Mouse (Mus musculus): Measurements from ENCODE around the gene Hhip. TPM values are rescaled to one million over a fixed set of nuclear protein-coding genes. Genes with fewer than 3 reads are reported as not detected.

The Hhip gene
- polyA plus RNA-seq, 1 experiment from 2014 or later = 3.4 TPM

GRCm38 (mm10) chr8:79945501-79946076, 112.2 kb downstream of the Hhip start:
- Histone ChIP-seq H3K4me3 (ENCODE audit: low read length) (no peak overlapping the region), H3K4me1 (ENCODE audit: insufficient read depth, low read length) (no peaks in the 10 kb centered on the region), H3K36me3 (ENCODE audit: insufficient read depth, low read length) (no peaks in the 10 kb centered on the region), H3K27ac (ENCODE audit: low read length) (no peak overlapping the region), H3K9me3 (ENCODE audit: low read length) (peaks cover 3% of the 10 kb centered on the region; the same call in 1 of the 2 replicates), H3K9ac (replicated peaks; ENCODE audit: low read length) (no peak overlapping the region), H3K27me3 (ENCODE audit: insufficient read depth, low read length) (no peaks in the 10 kb centered on the region), H3K4me2 (replicated peaks; ENCODE audit: low read depth, low read length) (no peak overlapping the region)
- WGBS = 65% methylated on average over 9 of the region's 9 CpGs
- ATAC-seq (ENCODE audit: low FRiP score, low TSS enrichment) = no peak

DNA sequence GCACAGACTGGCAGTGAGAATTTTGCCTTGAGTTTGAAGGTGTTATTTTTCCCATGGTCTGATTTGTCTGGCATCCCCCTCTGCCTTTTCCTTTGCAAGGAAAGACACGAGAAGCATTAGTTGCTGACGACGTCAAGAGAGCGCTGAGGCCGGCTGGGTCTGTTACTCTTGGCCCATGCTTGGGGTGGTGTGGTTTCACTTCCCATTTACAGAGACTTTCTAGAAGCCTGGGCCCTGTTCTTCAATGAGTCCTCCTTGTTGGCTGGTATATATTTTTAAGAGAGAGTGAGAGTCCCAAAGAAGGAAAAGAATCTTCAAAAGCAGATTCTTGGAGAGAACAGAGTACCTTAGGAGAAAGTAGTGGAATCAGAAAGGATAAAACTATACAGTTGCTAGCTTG, 116.7 kb downstream of the Hhip start:
- H3K9me3 ChIP-seq (ENCODE audit: low read length) = peaks cover 3% of the 10 kb centered on the region; the same call in 1 of the 2 replicates
- no peaks in the 10 kb centered on the region for H3K27me3 ChIP-seq (ENCODE audit: insufficient read depth, low read length)
- WGBS = 97% methylated on average over 5 of the region's 5 CpGs
- H3K4me3 ChIP-seq (ENCODE audit: low read length) = no peak overlapping the region
- no peak for ATAC-seq (ENCODE audit: low FRiP score, low TSS enrichment)
- H3K36me3 ChIP-seq (ENCODE audit: insufficient read depth, low read length) = no peaks in the 10 kb centered on the region
- no peak overlapping the region for H3K4me2 ChIP-seq (replicated peaks; ENCODE audit: low read depth, low read length)
- H3K27ac ChIP-seq (ENCODE audit: low read length) = no peak overlapping the region
- H3K9ac ChIP-seq (replicated peaks; ENCODE audit: low read length) = no peak overlapping the region
- H3K4me1 ChIP-seq (ENCODE audit: insufficient read depth, low read length) = no peaks in the 10 kb centered on the region

DNA sequence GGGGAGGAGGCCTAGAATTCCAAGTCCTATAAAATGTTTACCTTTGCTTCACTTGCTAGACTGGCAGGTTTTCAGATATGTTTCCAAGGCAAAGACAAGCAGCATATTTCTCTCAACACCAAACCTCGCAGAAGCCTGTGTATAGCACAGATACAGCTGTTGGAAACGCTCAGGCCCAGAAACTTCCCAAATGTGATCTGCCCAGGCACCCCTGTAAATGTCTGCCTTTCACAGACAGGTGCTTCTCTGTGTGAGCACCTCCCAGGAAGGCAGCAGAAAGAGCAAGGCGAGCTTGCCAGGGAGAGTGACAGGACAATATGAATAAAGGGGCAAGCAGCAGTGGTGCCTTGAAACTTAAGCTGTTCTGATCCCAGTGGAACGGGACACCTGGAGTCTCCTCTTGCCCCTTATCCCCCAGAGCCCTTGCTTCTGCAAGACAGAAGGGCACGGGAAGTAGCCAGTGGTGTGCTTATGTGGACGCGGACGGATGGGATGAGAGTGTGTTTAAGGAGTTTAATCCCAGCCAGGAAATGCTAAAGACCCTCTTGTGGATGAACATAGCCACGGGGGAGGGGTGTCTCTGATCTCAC, 120.9 kb downstream of the Hhip start:
- no peak overlapping the region for H3K9ac ChIP-seq (replicated peaks; ENCODE audit: low read length)
- no peak for ATAC-seq (ENCODE audit: low FRiP score, low TSS enrichment)

GRCm38 (mm10) chr8:79935793-79936192, 122.0 kb downstream of the Hhip start:
- H3K4me2 ChIP-seq (replicated peaks; ENCODE audit: low read depth, low read length) = no peak overlapping the region
- no peaks in the 10 kb centered on the region for H3K27me3 ChIP-seq (ENCODE audit: insufficient read depth, low read length)
- H3K36me3 ChIP-seq (ENCODE audit: insufficient read depth, low read length) = no peaks in the 10 kb centered on the region
- H3K27ac ChIP-seq (ENCODE audit: low read length) = no peak overlapping the region
- no peaks in the 10 kb centered on the region; the same call in 1 of the 2 replicates for H3K9me3 ChIP-seq (ENCODE audit: low read length)
- H3K4me1 ChIP-seq (ENCODE audit: insufficient read depth, low read length) = no peaks in the 10 kb centered on the region; the same call in 1 of the 2 replicates
- no peak overlapping the region for H3K9ac ChIP-seq (replicated peaks; ENCODE audit: low read length)
- 17% methylated on average over 7 of the region's 7 CpGs for WGBS
- no peak overlapping the region for H3K4me3 ChIP-seq (ENCODE audit: low read length)
- peak; percentile 61; the same call in 1 of the 2 replicates for ATAC-seq (ENCODE audit: low FRiP score, low TSS enrichment)

More for the DNA sequence above, 120.9 kb downstream of the Hhip start:
- WGBS = 46% methylated on average over 9 of the region's 9 CpGs
- no peaks in the 10 kb centered on the region for H3K36me3 ChIP-seq (ENCODE audit: insufficient read depth, low read length)
- H3K4me1 ChIP-seq (ENCODE audit: insufficient read depth, low read length) = no peaks in the 10 kb centered on the region; the same call in 1 of the 2 replicates
- no peak overlapping the region for H3K4me2 ChIP-seq (replicated peaks; ENCODE audit: low read depth, low read length)
- H3K9me3 ChIP-seq (ENCODE audit: low read length) = peaks cover 3% of the 10 kb centered on the region; the same call in 1 of the 2 replicates
- no peaks in the 10 kb centered on the region for H3K27me3 ChIP-seq (ENCODE audit: insufficient read depth, low read length)
- H3K4me3 ChIP-seq (ENCODE audit: low read length) = no peak overlapping the region
- no peak overlapping the region for H3K27ac ChIP-seq (ENCODE audit: low read length)

DNA sequence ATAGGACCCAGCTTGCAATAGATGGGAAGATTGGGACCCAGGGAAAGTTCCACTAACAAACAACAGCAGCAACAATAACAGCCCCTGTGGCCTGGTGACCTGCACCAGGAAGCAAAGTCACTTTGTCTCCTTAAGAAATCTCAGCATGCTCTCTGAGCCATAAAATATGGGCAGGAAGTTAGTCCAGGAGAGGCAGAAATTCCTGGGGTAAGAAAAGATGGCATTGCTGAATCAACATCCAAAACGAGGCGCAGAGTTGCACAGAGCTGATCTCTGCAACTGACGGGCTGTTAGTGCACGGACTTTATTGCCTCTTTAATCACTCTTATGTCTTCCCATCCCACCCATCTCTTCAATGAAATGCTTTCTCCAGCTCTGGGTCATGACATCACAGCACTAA, 128.6 kb downstream of the Hhip start:
- Histone ChIP-seq H3K4me1 (ENCODE audit: insufficient read depth, low read length) (peaks cover 11% of the 10 kb centered on the region), H3K4me3 (ENCODE audit: low read length) (no peak overlapping the region), H3K9ac (replicated peaks; ENCODE audit: low read length) (no peak overlapping the region), H3K27ac (ENCODE audit: low read length) (peak overlapping the region; percentile 65; the same call in 1 of the 2 replicates), H3K9me3 (ENCODE audit: low read length) (no peaks in the 10 kb centered on the region), H3K27me3 (ENCODE audit: insufficient read depth, low read length) (no peaks in the 10 kb centered on the region), H3K4me2 (replicated peaks; ENCODE audit: low read depth, low read length) (0 out of 2 replicates have a peak overlapping the region, but pooled peaks have one; percentile 12), H3K36me3 (ENCODE audit: insufficient read depth, low read length) (no peaks in the 10 kb centered on the region)
- ATAC-seq (ENCODE audit: low FRiP score, low TSS enrichment) = peak; percentile 65; the same call in 1 of the 2 replicates
- 2% methylated on average over 4 of the region's 4 CpGs for WGBS

GRCm38 (mm10) chr8:79917211-79917610, 140.6 kb downstream of the Hhip start:
- Histone ChIP-seq H3K27me3 (ENCODE audit: insufficient read depth, low read length) (no peaks in the 10 kb centered on the region), H3K4me1 (ENCODE audit: insufficient read depth, low read length) (no peaks in the 10 kb centered on the region), H3K9ac (replicated peaks; ENCODE audit: low read length) (no peak overlapping the region), H3K9me3 (ENCODE audit: low read length) (no peaks in the 10 kb centered on the region), H3K36me3 (ENCODE audit: insufficient read depth, low read length) (no peaks in the 10 kb centered on the region), H3K27ac (ENCODE audit: low read length) (no peak overlapping the region), H3K4me2 (replicated peaks; ENCODE audit: low read depth, low read length) (no peak overlapping the region), H3K4me3 (ENCODE audit: low read length) (no peak overlapping the region)
- 68% methylated on average over 7 of the region's 7 CpGs for WGBS
- ATAC-seq (ENCODE audit: low FRiP score, low TSS enrichment) = no peak

All from kidney, embryonic 16.5 days (tissue).